ENCODE assay signal across 10 mouse cellular contexts in genomic region chr9:41804711-41805331, GRCm38 (mm10).
DNase-seq lines count a peak whose midpoint lies in the region; ATAC-seq and TF ChIP-seq lines count a peak whose summit lies in the region.
"Had no signal": no experiment of that assay in that cellular context is flagged by ENCODE, and none has a peak within 500 bp of the region (broad histone marks: within the 10 kb centered on the region; RNA-seq: fewer than 3 reads in every experiment).

No protein-coding gene starts in this region.

- peak overlapping the region; percentile 19; the same call in 1 of the 2 replicates for H3K4me3 ChIP-seq in gastrocnemius, adult 2 months
- H3K4me3 ChIP-seq in neural tube, embryonic 11.5 days (ENCODE audit: low read depth, low read length), result no peak overlapping the region
- no peak overlapping the region for H3K4me3 ChIP-seq in limb, embryonic 10.5 days
- H3K4me3 ChIP-seq in stomach, embryonic 16.5 days (replicated peaks; ENCODE audit: low read length), result no peak overlapping the region
- H3K4me3 ChIP-seq: heart, embryonic 12.5 days had no signal

- no peak for TF ChIP-seq CTCF in gastrocnemius, adult 2 months (IDR thresholded peaks at IDR 0.05)

- H3K27ac ChIP-seq in gastrocnemius, adult 2 months, result peak overlapping the region; percentile 46
- no peak overlapping the region; the same call in 1 of the 2 replicates for H3K27ac ChIP-seq in neural tube, embryonic 11.5 days (ENCODE audit: low read depth, low read length)
- H3K27ac ChIP-seq in limb, embryonic 10.5 days, result peak overlapping the region; percentile 92
- H3K27ac ChIP-seq in stomach, embryonic 16.5 days (ENCODE audit: low read length), result peak overlapping the region; percentile 64

- peaks cover 4% of the 10 kb centered on the region; the same call in 1 of the 2 replicates for H3K4me1 ChIP-seq in neural tube, embryonic 11.5 days (ENCODE audit: control insufficient read depth, insufficient read depth, low read length)
- peaks cover 42% of the 10 kb centered on the region for H3K4me1 ChIP-seq in limb, embryonic 10.5 days
- peaks cover 19% of the 10 kb centered on the region for H3K4me1 ChIP-seq in stomach, embryonic 16.5 days (ENCODE audit: control insufficient read depth, insufficient read depth, low read length)

- no peak overlapping the region for H3K4me2 ChIP-seq in neural tube, embryonic 11.5 days (ENCODE audit: low read depth)
- H3K4me2 ChIP-seq in stomach, embryonic 16.5 days (ENCODE audit: low read depth, low read length), result no peak overlapping the region

- no peak for ATAC-seq in neural tube, embryonic 11.5 days (ENCODE audit: insufficient read depth, low FRiP score, low TSS enrichment)
- no peak for ATAC-seq in stomach, embryonic 16.5 days (ENCODE audit: insufficient read depth, low FRiP score)
- no peak for ATAC-seq in erythroblast, adult 5-6 weeks (replicated peaks; ENCODE audit: low FRiP score, poor library complexity, severe bottlenecking)

- no peaks in the 10 kb centered on the region for H3K36me3 ChIP-seq in neural tube, embryonic 11.5 days (ENCODE audit: control insufficient read depth, insufficient read depth, low read length)
- H3K36me3 ChIP-seq in limb, embryonic 10.5 days, result no peaks in the 10 kb centered on the region
- no peaks in the 10 kb centered on the region for H3K36me3 ChIP-seq in stomach, embryonic 16.5 days (ENCODE audit: control insufficient read depth, insufficient read depth, low read length)
- H3K36me3 ChIP-seq: heart, embryonic 12.5 days had no signal

- no peak for DNase-seq in gastrocnemius, adult 2 months
- no peak for DNase-seq in gastrocnemius, postnatal 36 days
- DNase-seq in neural tube, embryonic 11.5 days (ENCODE audit: low spot score), result peak; percentile 20
- DNase-seq in neural tube, embryonic 10.5 days (ENCODE audit: extremely low spot score, low spot score), result no peak
- no peak for DNase-seq in limb, embryonic 10.5 days (ENCODE audit: low spot score)
- no peak for DNase-seq in left cerebral cortex, postnatal 14 days (ENCODE audit: low spot score in 2 of 2)
- DNase-seq: cerebellum, postnatal 14 days had no signal

- intact Hi-C loops in gastrocnemius, adult 2 months (cut with DNase I), result no loop called here
- intact Hi-C loops in gastrocnemius, postnatal 36 days (cut with DNase I), result no loop called here
- intact Hi-C loops in left cerebral cortex, postnatal 14 days (cut with DNase I), result no loop called here

- H3K27me3 ChIP-seq in neural tube, embryonic 11.5 days (ENCODE audit: control insufficient read depth, insufficient read depth, low read length), result no peaks in the 10 kb centered on the region
- no peaks in the 10 kb centered on the region for H3K27me3 ChIP-seq in limb, embryonic 10.5 days (ENCODE audit: low read depth, poor library complexity, severe bottlenecking)
- no peaks in the 10 kb centered on the region for H3K27me3 ChIP-seq in stomach, embryonic 16.5 days (ENCODE audit: control insufficient read depth, insufficient read depth, low read length)
- H3K27me3 ChIP-seq: heart, embryonic 12.5 days had no signal

- H3K9me3 ChIP-seq in neural tube, embryonic 11.5 days (ENCODE audit: control insufficient read depth, low read length), result no peaks in the 10 kb centered on the region
- H3K9me3 ChIP-seq in limb, embryonic 10.5 days (replicated peaks), result no peaks in the 10 kb centered on the region
- no peaks in the 10 kb centered on the region for H3K9me3 ChIP-seq in stomach, embryonic 16.5 days (replicated peaks; ENCODE audit: control insufficient read depth, low read length)
- H3K9me3 ChIP-seq: heart, embryonic 12.5 days had no signal

- 32% methylated on average over 10 of the region's 10 CpGs for WGBS in neural tube, embryonic 11.5 days
- 47% methylated on average over 10 of the region's 10 CpGs for WGBS in limb, embryonic 10.5 days
- WGBS in stomach, embryonic 16.5 days, result 29% methylated on average over 10 of the region's 10 CpGs

- H3K9ac ChIP-seq in neural tube, embryonic 11.5 days (ENCODE audit: low read length), result no peak overlapping the region; the same call in 1 of the 2 replicates
- H3K9ac ChIP-seq in stomach, embryonic 16.5 days (ENCODE audit: low read length), result peak overlapping the region; percentile 23; the same call in 1 of the 2 replicates
- H3K9ac ChIP-seq: heart, embryonic 12.5 days had no signal
